Mouse (Mus musculus): ENCODE measurements at regions not wholly inside any gene's neighbourhood (a gene's known extent, or its start where the extent isn't known, plus 50 kb on each side); places are given as distances from the start of the nearest gene placed in this dataset.
A peak's percentile ranks its signal among the peaks of the same experiment; 100 is the strongest.

DNA sequence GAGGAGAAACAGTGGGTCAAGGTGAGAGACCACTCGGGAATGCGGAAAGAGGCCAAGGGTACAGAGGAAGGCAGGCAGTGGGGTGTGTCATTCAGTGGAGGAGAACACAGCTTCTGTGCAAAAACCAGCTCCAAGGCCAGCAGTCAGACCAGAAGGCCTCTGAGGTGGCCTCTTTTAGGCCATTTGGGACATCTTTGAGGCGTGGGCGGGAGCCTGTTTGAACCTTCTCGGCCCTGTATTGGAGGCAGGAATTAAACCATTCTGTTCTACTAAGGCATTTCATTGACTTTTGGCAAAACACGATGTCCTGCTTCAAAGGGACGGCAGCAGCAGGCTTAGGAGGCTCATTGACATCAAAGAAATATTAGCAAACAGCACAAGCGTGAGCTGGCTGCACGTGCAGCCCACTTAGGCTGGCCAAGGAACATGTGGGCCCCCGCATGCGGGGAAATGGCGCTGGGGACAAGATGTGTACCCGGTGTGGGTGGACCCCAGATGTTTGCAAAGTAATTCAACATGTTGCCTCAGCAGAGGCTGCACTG is 190.8 kb upstream of the Zmiz1 start:
- ATAC-seq (ENCODE audit: low FRiP score) (no peak), DNase-seq (ENCODE audit: low spot score) (no peak)
- Histone ChIP-seq H3K4me1 (ENCODE audit: insufficient read depth, low read length) (0 out of 2 replicates have a peak, but pooled peaks cover 4% of the 10 kb centered on the region), H3K4me2 (ENCODE audit: low read depth, low read length, poor library complexity, severe bottlenecking) (no peak overlapping the region), H3K36me3 (ENCODE audit: insufficient read depth, low read length) (no peaks in the 10 kb centered on the region), H3K9ac (replicated peaks; ENCODE audit: low read length, poor library complexity, severe bottlenecking) (no peak overlapping the region), H3K27me3 (ENCODE audit: insufficient read depth, low read length) (no peaks in the 10 kb centered on the region), H3K4me3 (ENCODE audit: low read depth, low read length) (no peak overlapping the region), H3K27ac (ENCODE audit: low read depth, low read length) (no peak overlapping the region), H3K9me3 (ENCODE audit: low read length) (no peaks in the 10 kb centered on the region)
- no peak for TF ChIP-seq CTCF (IDR thresholded peaks at IDR 0.05)
- 56% methylated on average over 13 of the region's 13 CpGs for WGBS

DNA sequence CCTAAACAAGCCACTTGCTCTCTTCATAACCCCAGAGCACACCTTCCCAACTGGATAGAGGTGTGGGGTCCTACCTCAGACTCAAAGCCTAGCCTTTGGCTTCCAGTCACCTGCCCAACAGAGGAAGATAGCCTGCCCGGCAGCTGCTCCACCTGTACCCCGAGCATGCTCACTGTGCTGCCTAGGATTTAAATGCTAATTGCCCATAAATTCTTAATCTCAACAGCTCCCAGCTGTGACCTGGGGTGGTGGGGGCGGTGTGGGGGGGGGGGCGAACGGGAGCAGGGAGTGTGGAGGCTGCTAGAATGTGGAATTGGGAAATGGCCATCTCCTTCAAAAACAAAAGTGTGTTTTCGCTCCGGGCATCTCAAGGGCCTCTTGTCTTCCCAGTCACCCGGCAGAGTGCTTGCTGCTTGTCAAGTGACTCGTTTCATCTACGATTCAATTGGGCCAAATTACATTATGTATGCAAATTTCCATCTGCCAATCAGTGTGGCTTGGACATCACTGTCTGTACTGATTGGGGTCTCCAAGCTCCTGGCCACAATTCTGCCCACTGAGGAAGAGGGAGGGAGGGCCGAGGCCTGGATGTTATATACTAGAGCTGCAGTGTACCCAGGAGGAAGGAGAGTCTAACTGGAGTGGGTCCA is 188.6 kb upstream of the Zmiz1 start:
- TF ChIP-seq CTCF (IDR thresholded peaks at IDR 0.05): no peak
- ATAC-seq (ENCODE audit: low FRiP score): 0 out of 2 replicates have a peak, but pooled peaks have one; percentile 31
- Histone ChIP-seq H3K4me1 (ENCODE audit: insufficient read depth, low read length) (0 out of 2 replicates have a peak, but pooled peaks cover 4% of the 10 kb centered on the region), H3K4me2 (ENCODE audit: low read depth, low read length, poor library complexity, severe bottlenecking) (no peak overlapping the region), H3K9ac (replicated peaks; ENCODE audit: low read length, poor library complexity, severe bottlenecking) (0 out of 2 replicates have a peak overlapping the region, but pooled peaks have one; percentile 8), H3K27ac (ENCODE audit: low read depth, low read length) (no peak overlapping the region), H3K27me3 (ENCODE audit: insufficient read depth, low read length) (no peaks in the 10 kb centered on the region), H3K36me3 (ENCODE audit: insufficient read depth, low read length) (no peaks in the 10 kb centered on the region), H3K9me3 (ENCODE audit: low read length) (no peaks in the 10 kb centered on the region), H3K4me3 (ENCODE audit: low read depth, low read length) (no peak overlapping the region)
- peak; percentile 74 for DNase-seq (ENCODE audit: low spot score)
- 25% methylated on average over 9 of the region's 11 CpGs for WGBS

DNA sequence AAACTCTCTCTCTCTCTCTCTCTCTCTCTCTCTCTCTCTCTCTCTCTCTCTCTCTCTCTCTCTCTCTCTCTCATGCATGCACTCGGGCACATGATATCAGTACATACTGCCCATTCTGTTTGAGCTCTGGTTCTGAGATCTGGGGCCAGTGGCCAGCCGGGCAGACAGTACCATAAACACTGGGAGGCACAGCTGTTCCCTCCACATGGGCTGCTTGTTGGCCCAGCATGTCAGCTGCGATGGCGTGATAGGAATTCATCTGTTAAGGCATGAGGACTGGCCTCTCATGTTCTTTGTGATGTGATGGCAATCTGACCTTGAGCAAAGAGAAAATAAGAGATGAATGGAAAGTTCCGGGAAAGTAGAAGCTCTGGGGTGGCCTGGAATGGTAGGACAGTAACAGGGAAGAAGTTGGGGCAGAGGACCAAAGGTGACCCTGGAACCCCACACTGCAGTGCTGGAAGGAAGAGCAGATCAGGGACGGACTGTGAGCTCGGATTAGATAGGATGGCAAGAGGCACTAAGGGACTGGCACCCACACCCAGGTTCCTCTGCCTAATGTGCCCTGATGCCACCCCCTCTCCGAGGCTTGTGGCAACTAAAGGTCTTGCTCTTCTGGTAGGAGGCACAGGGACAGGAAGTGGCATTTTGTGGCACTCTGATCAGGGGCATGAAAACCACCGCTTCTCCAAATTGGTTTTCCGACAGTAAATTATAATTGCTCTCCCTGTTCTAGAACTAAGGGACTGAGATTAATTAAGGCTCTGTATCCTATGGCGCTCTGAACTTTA is 186.4 kb upstream of the Zmiz1 start:
- Histone ChIP-seq H3K9me3 (ENCODE audit: low read length) (no peaks in the 10 kb centered on the region), H3K9ac (replicated peaks; ENCODE audit: low read length, poor library complexity, severe bottlenecking) (no peak overlapping the region), H3K4me2 (ENCODE audit: low read depth, low read length, poor library complexity, severe bottlenecking) (no peak overlapping the region), H3K4me3 (ENCODE audit: low read depth, low read length) (no peak overlapping the region), H3K36me3 (ENCODE audit: insufficient read depth, low read length) (no peaks in the 10 kb centered on the region), H3K4me1 (ENCODE audit: insufficient read depth, low read length) (no peaks in the 10 kb centered on the region), H3K27me3 (ENCODE audit: insufficient read depth, low read length) (no peaks in the 10 kb centered on the region), H3K27ac (ENCODE audit: low read depth, low read length) (no peak overlapping the region)
- TF ChIP-seq CTCF (IDR thresholded peaks at IDR 0.05): no peak
- DNase-seq (ENCODE audit: low spot score) (peak; percentile 33), ATAC-seq (ENCODE audit: low FRiP score) (no peak)
- WGBS: 73% methylated on average over 11 of the region's 11 CpGs

DNA sequence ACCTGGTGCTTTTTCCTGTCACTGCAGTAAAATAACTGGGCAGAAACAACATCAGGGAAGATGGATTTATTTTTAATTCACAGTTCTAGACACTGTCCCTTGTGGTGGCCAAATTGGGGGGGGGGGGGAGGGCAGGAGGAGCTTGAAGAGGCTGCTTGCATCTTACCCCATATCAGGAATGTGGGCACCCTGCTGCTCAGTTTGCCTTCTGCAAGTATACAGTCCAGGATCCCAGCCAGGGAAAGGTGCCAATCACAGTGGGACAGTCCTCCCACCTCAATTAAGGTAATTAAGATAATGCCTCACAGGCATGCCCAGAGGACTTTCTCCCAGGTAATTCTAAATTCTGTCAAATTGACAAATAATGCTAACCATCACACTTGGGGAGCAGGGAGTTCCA is 179.2 kb upstream of the Zmiz1 start:
- Histone ChIP-seq H3K9me3 (ENCODE audit: low read length) (no peaks in the 10 kb centered on the region), H3K9ac (replicated peaks; ENCODE audit: low read length, poor library complexity, severe bottlenecking) (no peak overlapping the region), H3K4me1 (ENCODE audit: insufficient read depth, low read length) (peaks cover 6% of the 10 kb centered on the region; the same call in 1 of the 2 replicates), H3K4me3 (ENCODE audit: low read depth, low read length) (no peak overlapping the region), H3K27me3 (ENCODE audit: insufficient read depth, low read length) (no peaks in the 10 kb centered on the region), H3K4me2 (ENCODE audit: low read depth, low read length, poor library complexity, severe bottlenecking) (no peak overlapping the region), H3K36me3 (ENCODE audit: insufficient read depth, low read length) (no peaks in the 10 kb centered on the region), H3K27ac (ENCODE audit: low read depth, low read length) (no peak overlapping the region)
- ATAC-seq (ENCODE audit: low FRiP score): no peak
- DNase-seq (ENCODE audit: low spot score): no peak
- TF ChIP-seq CTCF (IDR thresholded peaks at IDR 0.05): no peak

DNA sequence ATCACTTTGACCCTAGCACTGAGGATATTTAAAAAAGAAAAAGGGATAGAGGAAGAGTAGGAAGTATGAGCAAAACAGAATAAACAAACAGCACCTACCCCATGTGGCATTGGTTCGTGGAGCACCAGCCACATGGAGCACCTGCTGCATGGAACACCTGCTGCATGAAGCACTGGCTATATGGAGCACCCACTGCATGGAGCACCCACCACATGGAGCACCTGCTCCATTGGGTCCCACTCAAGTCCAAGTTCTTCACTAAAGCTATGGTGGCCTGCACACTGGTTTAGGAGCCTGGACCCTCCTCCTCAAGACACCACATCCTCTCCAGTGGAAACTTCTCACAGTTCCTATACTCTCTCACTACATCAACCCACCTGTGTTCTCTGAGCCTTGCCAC is 166.4 kb upstream of the Zmiz1 start:
- no peaks in the 10 kb centered on the region for H3K36me3 ChIP-seq (ENCODE audit: insufficient read depth, low read length)
- ATAC-seq (ENCODE audit: low FRiP score): no peak
- DNase-seq (ENCODE audit: low spot score): no peak
- no peak overlapping the region for H3K4me2 ChIP-seq (ENCODE audit: low read depth, low read length, poor library complexity, severe bottlenecking)
- no peaks in the 10 kb centered on the region for H3K27me3 ChIP-seq (ENCODE audit: insufficient read depth, low read length)
- no peak overlapping the region for H3K27ac ChIP-seq (ENCODE audit: low read depth, low read length)
- 68% methylated on average over 1 of the region's 1 CpGs for WGBS
- H3K4me1 ChIP-seq (ENCODE audit: insufficient read depth, low read length): no peaks in the 10 kb centered on the region
- H3K4me3 ChIP-seq (ENCODE audit: low read depth, low read length): no peak overlapping the region
- H3K9ac ChIP-seq (replicated peaks; ENCODE audit: low read length, poor library complexity, severe bottlenecking): no peak overlapping the region
- no peak for TF ChIP-seq CTCF (IDR thresholded peaks at IDR 0.05)
- no peaks in the 10 kb centered on the region for H3K9me3 ChIP-seq (ENCODE audit: low read length)

DNA sequence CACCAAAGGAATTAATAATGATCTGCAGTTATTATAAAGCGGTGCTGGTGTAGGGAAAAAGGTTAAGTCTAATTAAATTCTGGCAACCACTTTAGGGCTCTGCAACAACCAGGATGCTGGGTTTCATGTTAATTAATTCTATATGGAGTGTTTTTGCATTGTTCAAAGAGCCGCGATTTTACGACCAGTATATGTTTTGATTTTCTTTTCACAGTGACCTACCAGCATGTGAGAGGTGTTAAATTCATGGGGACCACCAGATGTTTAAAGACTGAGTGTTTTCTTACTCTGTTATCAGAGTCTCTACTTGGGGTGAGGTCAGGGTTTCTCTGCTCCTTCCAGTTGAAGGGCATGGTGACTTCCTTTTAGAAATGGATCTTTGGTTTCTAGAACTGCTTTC is 164.8 kb upstream of the Zmiz1 start:
- no peak for TF ChIP-seq CTCF (IDR thresholded peaks at IDR 0.05)
- DNase-seq (ENCODE audit: low spot score): no peak
- Histone ChIP-seq H3K4me1 (ENCODE audit: insufficient read depth, low read length) (no peaks in the 10 kb centered on the region), H3K4me2 (ENCODE audit: low read depth, low read length, poor library complexity, severe bottlenecking) (no peak overlapping the region), H3K27ac (ENCODE audit: low read depth, low read length) (no peak overlapping the region), H3K9me3 (ENCODE audit: low read length) (no peaks in the 10 kb centered on the region), H3K27me3 (ENCODE audit: insufficient read depth, low read length) (no peaks in the 10 kb centered on the region), H3K9ac (replicated peaks; ENCODE audit: low read length, poor library complexity, severe bottlenecking) (no peak overlapping the region), H3K4me3 (ENCODE audit: low read depth, low read length) (no peak overlapping the region), H3K36me3 (ENCODE audit: insufficient read depth, low read length) (no peaks in the 10 kb centered on the region)
- WGBS: 81% methylated on average over 4 of the region's 4 CpGs
- no peak for ATAC-seq (ENCODE audit: low FRiP score)

Measured in midbrain, postnatal 0 days (tissue).